Comparison of ENCODE assay signal across 8 mouse cellular contexts in genomic region chr11:116004186-116004823, GRCm38 (mm10). TPM values are rescaled to one million over a fixed set of nuclear protein-coding genes. Genes with fewer than 3 reads are reported as not detected.
A peak's percentile ranks its signal among the peaks of the same experiment; 100 is the strongest.
DNase-seq lines count a peak whose midpoint lies in the region; ATAC-seq and TF ChIP-seq lines count a peak whose summit lies in the region.

No protein-coding gene starts in this region.

- peak overlapping the region; percentile 65 for H3K9ac ChIP-seq in liver, embryonic 14.5 days (replicated peaks)

- ATAC-seq in liver, embryonic 14.5 days (ENCODE audit: insufficient read depth), result peak; percentile 9; the same call in 1 of the 2 replicates

- WGBS in thymus, adult 2 months, result 22% methylated on average over 8 of the region's 8 CpGs
- WGBS in liver, embryonic 14.5 days (ENCODE audit: insufficient replicate concordance), result 10% methylated on average over 8 of the region's 8 CpGs

- intact Hi-C loops in gastrocnemius, adult 2 months (cut with DNase I), result no loop called here

- peaks cover 18% of the 10 kb centered on the region for H3K4me1 ChIP-seq in thymus, adult 2 months (replicated peaks; ENCODE audit: control insufficient read depth, insufficient read depth, low read length)
- peaks cover 7 to 13% of the 10 kb centered on the region in 2 experiments; a peak in 3 of 4 replicates for H3K4me1 ChIP-seq in liver, embryonic 14.5 days (replicated peaks; ENCODE audit: control insufficient read depth in 2 of 2, insufficient read depth in 2 of 2, low read length in 1 of 2)

- no peaks in the 10 kb centered on the region for H3K36me3 ChIP-seq in thymus, adult 2 months (ENCODE audit: control insufficient read depth, insufficient read depth, low read length)
- no peaks in the 10 kb centered on the region for H3K36me3 ChIP-seq in liver, embryonic 14.5 days (replicated peaks; ENCODE audit: control insufficient read depth, insufficient read depth, low read depth)

- H3K27ac ChIP-seq in gastrocnemius, adult 2 months, result peak overlapping the region; percentile 80
- no peak overlapping the region for H3K27ac ChIP-seq in thymus, adult 2 months (ENCODE audit: control insufficient read depth, insufficient read depth, low read length)
- H3K27ac ChIP-seq in liver, embryonic 14.5 days, result peak overlapping the region; percentile 9

- peak overlapping the region; percentile 65 for H3K4me3 ChIP-seq in gastrocnemius, adult 2 months
- peak overlapping the region; percentile 39 for H3K4me3 ChIP-seq in thymus, adult 2 months (ENCODE audit: control insufficient read depth, insufficient read depth, low read length)
- peak overlapping the region; percentile 5 to 46 for H3K4me3 ChIP-seq in liver, embryonic 14.5 days (ENCODE audit: insufficient read depth in 1 of 2, low read depth in 2 of 2, low read length in 2 of 2)

- H3K9me3 ChIP-seq in liver, embryonic 14.5 days (ENCODE audit: control insufficient read depth, low read length), result no peaks in the 10 kb centered on the region

- no peak for TF ChIP-seq CTCF in gastrocnemius, adult 2 months (IDR thresholded peaks at IDR 0.05)
- TF ChIP-seq CTCF in thymus, adult 2 months (IDR thresholded peaks at IDR 0.05; ENCODE audit: borderline replicate concordance, control insufficient read depth, extremely low read depth, insufficient read depth, low read length, poor library complexity), result no peak
- TF ChIP-seq CTCF in liver, embryonic 14.5 days (IDR thresholded peaks at IDR 0.05; ENCODE audit: low read depth), result no peak

- H3K4me2 ChIP-seq in liver, embryonic 14.5 days (ENCODE audit: low read depth), result peak overlapping the region; percentile 76

- no peak for TF ChIP-seq POLR2A in thymus, adult 2 months (IDR thresholded peaks at IDR 0.05; ENCODE audit: control insufficient read depth, extremely low read depth, insufficient read depth, low read length, poor library complexity)

- no peak for TF ChIP-seq EP300 in liver, embryonic 14.5 days (IDR thresholded peaks at IDR 0.05; ENCODE audit: low read depth)

- no peaks in the 10 kb centered on the region for H3K27me3 ChIP-seq in thymus, adult 2 months (ENCODE audit: control insufficient read depth, insufficient read depth, low read length)
- H3K27me3 ChIP-seq in liver, embryonic 14.5 days (ENCODE audit: control insufficient read depth, insufficient read depth, low read length), result no peaks in the 10 kb centered on the region

- DNase-seq in gastrocnemius, adult 2 months, result no peak
- DNase-seq in gastrocnemius, adult 8-10 months (ENCODE audit: low spot score in 2 of 2), result no peak
- DNase-seq in thymus, adult 2 months, result no peak
- DNase-seq in thymus, postnatal 36 days, result no peak
- DNase-seq in liver, embryonic 14.5 days (ENCODE audit: low read depth in 3 of 3, low spot score in 3 of 3), result no peak
- DNase-seq in natural killer cell, adult 2 months (ENCODE audit: low spot score in 2 of 2), result no peak
- DNase-seq in retina, embryonic 14.5 days (ENCODE audit: low spot score), result no peak
- no peak for DNase-seq in kidney, postnatal 4 days

RNA-seq across cellular contexts. Expression of gene Galk1, which starts 8.2 kb away (rescaled TPM):
- total RNA-seq in gastrocnemius, adult 2 months (2021), result 1 to 10 TPM; 3.0 to 3.8 TPM
- total RNA-seq in gastrocnemius, adult 8-10 months (2022), result 1 to 10 TPM; 1.6 to 3.1 (median 2.7) TPM
- polyA plus RNA-seq in thymus, adult 2 months (2012; rRNA removed), result 110 and 133 TPM in 2 replicates
- 55.9 and 59.1 TPM in 2 replicates for polyA plus RNA-seq in liver, embryonic 14.5 days (2012; rRNA removed)
- polyA plus RNA-seq in liver, embryonic 14.5 days (2014; fragmentation: Nextera tagmentation; extraction: Ambion mirVana), result 102 and 113 TPM in 2 replicates

RNA-seq across cellular contexts. Expression of gene H3f3b, which starts 23.5 kb away (rescaled TPM):
- 10 to 100 TPM; 55.9 to 58.7 TPM for total RNA-seq in gastrocnemius, adult 2 months (2021)
- 10 to 100 TPM; 45.7 to 88.7 (median 59.5) TPM for total RNA-seq in gastrocnemius, adult 8-10 months (2022)
- polyA plus RNA-seq in thymus, adult 2 months (2012; rRNA removed), result 484 and 567 TPM in 2 replicates
- 173 and 248 TPM in 2 replicates for polyA plus RNA-seq in liver, embryonic 14.5 days (2012; rRNA removed)
- polyA plus RNA-seq in liver, embryonic 14.5 days (2014; fragmentation: Nextera tagmentation; extraction: Ambion mirVana), result 651 and 676 TPM in 2 replicates

RNA-seq across cellular contexts. Expression of gene Unk, which starts 25.8 kb away (rescaled TPM):
- 1 to 10 TPM; 7.0 to 7.4 TPM for total RNA-seq in gastrocnemius, adult 2 months (2021)
- 1 to 10 TPM; 4.3 to 6.8 (median 5.3) TPM for total RNA-seq in gastrocnemius, adult 8-10 months (2022)
- polyA plus RNA-seq in thymus, adult 2 months (2012; rRNA removed), result 121 and 123 TPM in 2 replicates
- 10.4 and 12.1 TPM in 2 replicates for polyA plus RNA-seq in liver, embryonic 14.5 days (2012; rRNA removed)
- polyA plus RNA-seq in liver, embryonic 14.5 days (2014; fragmentation: Nextera tagmentation; extraction: Ambion mirVana), result 6.4 and 7.9 TPM in 2 replicates

RNA-seq across cellular contexts. Expression of gene Itgb4, which starts 29.8 kb away (rescaled TPM):
- total RNA-seq in gastrocnemius, adult 2 months (2021), result 1 to 10 TPM; 4.2 to 4.5 TPM
- 1 to 10 TPM; 1.5 to 4.4 (median 3.1) TPM for total RNA-seq in gastrocnemius, adult 8-10 months (2022)
- polyA plus RNA-seq in thymus, adult 2 months (2012; rRNA removed), result 19.8 and 20.8 TPM in 2 replicates
- 0.10 and 0.11 TPM in 2 replicates for polyA plus RNA-seq in liver, embryonic 14.5 days (2012; rRNA removed)
- polyA plus RNA-seq in liver, embryonic 14.5 days (2014; fragmentation: Nextera tagmentation; extraction: Ambion mirVana), result 0.16 and 0.17 TPM in 2 replicates
